Mouse (Mus musculus) common myeloid progenitor, adult 5-6 weeks (primary cell): ENCODE results near the gene Fastk. TPM values are rescaled to one million over a fixed set of nuclear protein-coding genes. Genes with fewer than 3 reads are reported as not detected.
"Not testable (repeated sequence)": the region's sequence is repeated elsewhere in the genome, so short reads cannot be mapped to it uniquely, and the experiment has no call there.

Source experiments
- ATAC-seq: replicated peaks from 2 replicates; pipeline ENCODE4 v1.8.0; 2016; ENCODE audit warnings: low read depth, mild to moderate bottlenecking, moderate TSS enrichment, inconsistent platforms; ENCODE audit not compliant: poor library complexity, severe bottlenecking
- total RNA-seq: library from RNA; stranded (forward); fragments of 200-1000, 187-1606 nt; gene quantifications from 2 replicates; pipeline ENCODE4 v1.2.3, GENCODE M21; 2017

Fastk gene
- total RNA-seq, 1 experiment from 2014 or later, result 30.9 TPM

DNA sequence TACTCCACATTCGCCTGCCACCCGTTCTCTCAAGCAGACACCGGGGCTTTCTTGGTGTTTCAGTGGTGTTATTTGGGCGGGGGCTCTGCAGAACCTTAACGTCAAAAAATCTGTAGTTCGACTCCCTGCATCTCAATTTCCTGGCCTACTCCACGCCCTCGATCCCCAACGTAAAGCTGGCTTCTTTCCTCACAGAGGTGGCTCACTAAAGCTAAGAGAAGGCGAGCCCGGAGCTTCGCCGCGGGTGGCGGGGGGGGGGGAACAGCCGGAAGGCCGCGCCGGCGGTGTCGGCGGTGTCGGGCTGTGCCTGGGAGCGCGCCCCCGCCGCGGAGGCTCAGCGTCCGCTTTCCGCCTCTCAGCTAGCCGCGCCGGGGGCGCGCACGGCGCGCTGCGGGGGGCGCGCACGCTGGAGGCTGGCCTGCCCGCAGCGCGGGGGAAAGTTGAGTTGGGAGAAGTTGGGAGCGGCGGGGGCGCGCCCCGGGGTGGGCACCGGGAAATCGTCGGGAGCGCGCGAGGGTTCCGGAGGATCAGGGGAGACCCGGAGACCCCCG lies 20.2 kb downstream of the Fastk start:
- ATAC-seq, result no peak; the same call in 1 of the 2 replicates

DNA sequence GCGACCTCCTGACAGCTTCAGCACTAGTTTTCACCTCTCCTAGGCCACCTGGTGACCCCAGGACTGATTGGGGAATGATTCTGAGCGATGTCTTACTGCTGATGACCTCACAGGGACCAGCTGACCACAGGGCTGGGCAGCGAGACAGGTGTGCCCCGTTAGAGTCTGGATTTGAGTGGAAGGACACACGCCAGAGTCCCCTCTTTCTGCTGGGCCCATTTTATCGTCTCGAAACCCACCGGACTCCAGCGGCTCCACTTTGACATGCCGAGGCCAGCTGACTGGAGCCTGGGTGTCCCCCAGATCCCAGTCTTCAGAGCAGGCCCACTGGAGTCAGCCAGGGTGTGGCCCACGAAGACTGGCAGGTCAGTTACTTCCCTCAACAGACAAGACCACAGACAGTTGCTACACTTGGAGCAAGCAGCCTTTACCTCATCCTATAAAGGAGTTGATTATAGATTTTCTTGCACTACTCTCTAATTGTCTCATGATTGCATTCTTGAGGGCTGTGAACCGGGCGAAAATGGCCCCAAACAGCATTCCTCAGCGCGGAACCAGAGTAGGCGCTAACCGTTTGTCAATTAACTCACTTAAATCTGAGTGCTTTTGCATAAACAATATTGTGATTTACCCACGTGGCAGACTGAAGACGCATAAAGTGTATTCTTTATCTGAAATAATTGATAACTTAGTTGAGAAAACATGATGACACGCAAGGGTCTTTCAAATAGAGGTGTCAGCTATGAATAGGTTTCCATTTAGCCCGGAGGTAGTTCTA lies 20.9 kb downstream of the Fastk start:
- ATAC-seq, result no peak

DNA sequence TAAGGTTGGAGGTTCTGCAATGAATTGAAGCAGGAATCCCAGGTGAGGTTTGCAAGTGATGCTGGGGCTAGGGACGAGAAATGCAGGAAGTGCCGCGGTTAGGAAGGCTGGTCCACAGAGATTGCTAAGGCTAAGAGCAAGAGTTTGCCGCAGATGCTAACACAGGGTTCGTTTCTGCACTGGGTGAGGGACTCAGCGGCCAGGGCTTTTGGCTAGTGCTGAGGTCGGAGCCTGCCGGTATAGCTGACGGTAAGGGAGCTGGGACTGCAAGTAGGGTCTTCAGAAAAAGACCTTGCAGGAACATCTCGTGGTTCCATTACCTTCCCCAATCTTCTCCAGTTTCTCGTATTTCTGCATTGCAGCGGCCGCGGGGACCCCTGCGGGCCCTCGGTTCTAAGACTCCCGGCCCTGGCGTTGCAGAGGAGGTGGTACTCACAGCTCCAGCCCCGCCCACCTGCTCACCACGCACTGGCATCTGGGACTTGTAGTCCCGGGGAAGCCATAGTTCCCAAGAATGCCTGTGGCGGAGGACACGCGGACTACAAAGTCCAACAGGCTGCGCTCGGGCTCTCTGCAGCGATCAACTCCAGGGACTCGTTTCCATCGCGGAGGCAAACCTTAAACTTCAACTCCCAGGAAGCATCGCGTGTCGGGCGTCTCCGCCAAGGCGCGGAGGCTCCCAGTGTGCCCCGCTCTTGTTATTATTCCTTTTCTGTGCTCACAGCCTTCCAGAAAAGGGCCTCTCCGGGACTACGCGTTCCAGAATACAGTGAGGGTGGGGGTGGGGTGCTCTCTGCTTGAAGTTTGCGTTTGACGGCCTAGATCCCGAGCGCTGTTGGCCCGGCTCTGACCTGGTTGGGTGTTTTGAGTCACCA lies 21.7 kb downstream of the Fastk start, which contains the start of the genes Cdk5 and Slc4a2:
Gene Cdk5 (minus strand): TSS at position 402 of the 875 bp plus-strand sequence.
Gene Slc4a2 (plus strand): TSS at position 709 of the 875 bp plus-strand sequence.
- peak; percentile 90 for ATAC-seq

DNA sequence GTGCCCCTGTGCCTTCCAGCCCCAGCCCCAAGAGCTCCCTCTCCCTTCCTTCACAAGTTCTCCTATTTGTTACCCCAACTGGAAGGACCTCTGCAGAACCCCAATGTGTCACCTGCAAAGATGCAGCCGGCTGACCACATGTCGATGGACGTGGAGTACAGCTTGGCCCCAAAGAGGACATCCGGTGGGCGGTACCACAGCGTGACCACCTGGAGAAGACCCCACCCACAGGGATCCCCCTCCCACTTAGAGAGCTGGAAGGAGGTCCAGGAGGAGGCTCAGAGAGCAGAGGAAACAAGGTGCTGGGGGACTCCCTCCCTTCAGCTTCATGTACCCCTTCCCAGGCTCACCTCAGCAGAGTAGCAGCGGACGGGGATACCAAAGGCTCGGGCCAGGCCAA lies 24.7 kb downstream of the Fastk start:
- no peak for ATAC-seq

DNA sequence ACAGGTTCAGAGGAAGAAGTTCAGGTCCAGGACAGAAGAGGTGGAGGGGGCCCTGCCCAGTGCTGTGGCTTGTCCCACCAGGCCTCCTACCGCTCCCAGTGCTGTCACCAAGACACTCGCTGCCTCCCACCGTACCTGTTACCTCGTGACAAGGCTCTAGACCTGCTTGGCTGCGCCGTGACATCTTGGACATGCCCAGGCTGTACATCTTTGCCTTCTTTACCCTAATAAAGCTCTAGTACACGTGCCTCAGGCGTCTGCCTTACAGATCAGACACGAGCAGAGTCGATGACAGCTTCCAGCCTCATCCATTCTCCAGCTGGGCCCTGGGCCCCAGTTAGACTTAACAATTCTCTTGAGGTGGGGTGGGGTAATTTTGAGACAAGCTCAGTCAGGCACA lies 27.5 kb downstream of the Fastk start:
- no peak for ATAC-seq

DNA sequence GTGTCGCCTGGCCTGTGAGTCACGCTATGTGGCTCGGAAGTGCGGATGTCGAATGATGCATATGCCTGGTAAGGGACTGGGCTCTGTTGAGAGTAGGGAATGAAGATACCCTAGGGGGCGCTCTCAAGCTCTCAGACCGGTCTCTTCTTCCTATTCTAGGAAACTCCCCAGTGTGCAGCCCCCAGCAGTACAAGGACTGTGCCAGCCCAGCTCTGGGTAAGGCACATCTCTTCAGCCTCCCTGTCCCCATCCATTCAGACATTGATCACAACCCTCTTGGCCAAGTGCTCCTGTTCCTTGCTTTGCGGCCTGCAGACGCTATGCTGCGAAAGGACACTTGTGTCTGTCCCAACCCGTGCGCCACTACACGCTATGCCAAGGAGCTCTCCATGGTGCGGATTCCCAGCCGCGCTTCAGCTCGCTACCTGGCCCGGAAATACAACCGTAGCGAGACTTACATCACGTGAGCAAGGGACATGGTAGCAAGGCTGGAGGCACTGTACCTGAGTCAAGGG lies 28.8 kb downstream of the Fastk start:
- ATAC-seq, result peak; percentile 76

DNA sequence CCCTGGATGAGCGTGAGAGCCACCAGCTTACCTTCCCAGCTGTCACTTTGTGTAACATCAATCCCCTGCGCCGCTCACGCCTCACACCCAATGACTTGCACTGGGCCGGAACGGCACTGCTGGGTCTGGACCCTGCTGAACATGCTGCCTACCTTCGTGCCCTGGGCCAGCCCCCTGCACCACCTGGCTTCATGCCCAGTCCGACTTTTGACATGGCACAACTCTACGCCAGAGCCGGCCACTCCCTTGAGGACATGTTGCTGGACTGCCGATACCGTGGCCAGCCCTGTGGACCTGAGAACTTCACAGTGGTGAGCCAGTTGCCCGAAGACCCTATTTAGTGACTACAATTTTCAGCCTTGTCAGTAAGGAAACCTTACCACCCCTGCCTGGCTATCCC lies 31.1 kb downstream of the Fastk start:
- no peak for ATAC-seq

DNA sequence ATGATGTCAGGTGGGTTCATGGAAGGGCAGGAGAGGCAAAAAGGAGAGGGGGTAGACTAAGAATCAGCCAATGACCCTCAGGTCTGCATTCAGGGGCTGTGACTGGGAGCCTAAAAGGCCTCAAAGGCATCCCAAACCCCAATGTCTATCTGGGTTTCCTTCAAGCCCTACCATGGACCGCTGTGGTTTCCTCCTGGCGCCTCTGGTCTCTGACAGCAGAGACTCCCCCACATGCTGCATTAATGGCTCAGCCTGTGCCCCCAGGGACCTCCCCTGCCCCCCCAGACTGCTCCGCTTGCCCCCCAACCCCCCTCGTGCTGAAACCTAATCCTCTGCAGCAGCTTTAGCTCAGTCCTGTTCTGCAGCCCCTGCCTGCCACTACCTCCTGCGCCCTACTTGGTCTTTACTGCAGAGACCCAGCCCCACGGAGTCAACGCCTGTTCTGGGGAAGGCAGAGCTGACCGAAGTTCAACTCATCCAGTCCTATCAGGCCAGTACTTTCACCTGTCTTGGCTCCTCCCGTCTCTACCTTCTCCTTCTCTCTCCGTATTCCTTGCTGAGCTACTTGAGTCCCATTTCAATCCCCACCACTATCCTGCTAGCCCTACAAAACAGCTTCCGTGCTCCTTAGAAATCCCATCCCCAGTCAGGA lies 31.9 kb downstream of the Fastk start, which contains the start of gene Asic3:
Gene Asic3 (plus strand): TSS at position 351 of the 652 bp plus-strand sequence.
- ATAC-seq, result peak; percentile 50

DNA sequence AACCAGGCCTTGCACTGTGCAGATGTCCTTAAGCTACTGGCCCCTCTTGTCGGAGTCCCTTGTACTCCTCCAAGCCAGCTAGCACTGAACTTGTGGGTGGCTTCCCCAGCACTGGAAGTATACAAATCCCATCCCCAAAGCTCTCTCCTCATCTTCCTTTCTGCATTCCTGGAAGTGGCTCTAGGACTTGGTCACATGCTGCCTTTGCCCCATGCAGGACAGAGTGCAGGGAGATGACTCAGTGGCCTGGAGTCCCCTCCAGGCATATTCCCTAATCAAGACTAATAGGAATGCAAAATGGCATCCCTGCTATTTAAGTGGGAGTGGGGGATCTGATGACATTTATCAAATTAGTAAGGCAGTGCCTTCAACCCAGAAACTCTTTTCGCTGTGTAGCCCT lies 33.0 kb downstream of the Fastk start:
- ATAC-seq, result no peak

DNA sequence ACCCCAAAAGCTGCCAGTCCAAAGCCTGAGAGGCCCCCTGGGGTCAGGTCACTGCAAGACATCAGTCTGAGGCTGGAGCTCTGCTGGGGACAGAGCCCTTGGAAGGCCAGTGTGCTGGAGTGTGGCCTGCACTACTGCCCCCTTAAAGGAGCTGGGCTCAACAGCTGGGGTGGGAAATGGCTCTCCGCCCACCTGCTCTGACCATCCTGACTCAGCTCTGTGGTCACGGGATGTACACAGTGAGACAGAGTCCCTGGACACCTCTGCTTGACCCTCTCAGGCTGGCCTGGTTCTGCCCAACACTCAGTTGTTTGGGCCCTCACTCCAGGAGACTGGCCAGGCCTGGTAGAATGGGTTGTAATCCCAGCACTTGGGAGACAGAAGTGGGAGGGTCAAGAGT lies 35.6 kb downstream of the Fastk start:
- ATAC-seq, result no peak

DNA sequence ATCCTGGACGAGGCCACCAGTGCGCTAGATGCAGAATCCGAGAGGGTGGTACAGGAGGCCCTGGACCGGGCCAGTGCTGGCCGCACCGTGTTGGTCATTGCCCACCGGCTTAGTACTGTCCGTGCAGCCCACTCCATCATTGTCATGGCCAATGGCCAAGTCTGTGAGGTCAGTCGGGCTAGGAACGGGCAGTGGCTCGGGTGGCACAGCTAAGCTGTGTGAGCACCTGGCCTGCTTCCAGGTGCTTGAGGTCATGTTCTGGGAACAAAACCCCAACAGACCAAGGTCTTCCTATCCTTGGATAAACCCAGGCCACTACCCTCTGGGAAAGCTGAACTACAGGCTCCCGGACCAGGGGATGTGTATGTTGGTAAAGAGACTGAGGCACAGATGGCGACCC lies 36.4 kb downstream of the Fastk start:
- no peak for ATAC-seq

DNA sequence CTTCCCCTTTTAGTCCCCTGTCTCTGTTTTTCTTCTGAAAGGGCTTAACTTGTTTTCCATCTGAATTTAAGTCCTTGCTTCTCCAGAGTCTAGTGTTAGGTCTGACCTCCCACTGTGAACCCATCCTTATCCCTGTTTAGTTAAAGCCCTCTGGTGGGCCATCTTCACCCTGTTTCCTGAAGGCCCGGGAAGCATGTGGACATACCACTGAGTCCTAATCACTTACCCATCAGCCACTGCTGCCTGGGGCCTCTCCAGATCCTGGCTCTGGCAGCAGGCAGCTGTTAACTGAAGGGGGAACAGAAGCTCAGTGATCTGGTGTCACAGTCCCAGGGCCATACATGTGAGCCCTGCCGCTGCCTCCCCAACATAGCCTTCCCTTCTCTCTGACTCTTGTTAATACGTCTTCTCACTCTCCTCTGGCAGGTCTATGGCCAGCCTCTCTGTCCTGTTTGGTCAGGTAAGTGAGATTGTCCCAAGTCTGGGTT lies 39.7 kb downstream of the Fastk start:
- no peak for ATAC-seq

DNA sequence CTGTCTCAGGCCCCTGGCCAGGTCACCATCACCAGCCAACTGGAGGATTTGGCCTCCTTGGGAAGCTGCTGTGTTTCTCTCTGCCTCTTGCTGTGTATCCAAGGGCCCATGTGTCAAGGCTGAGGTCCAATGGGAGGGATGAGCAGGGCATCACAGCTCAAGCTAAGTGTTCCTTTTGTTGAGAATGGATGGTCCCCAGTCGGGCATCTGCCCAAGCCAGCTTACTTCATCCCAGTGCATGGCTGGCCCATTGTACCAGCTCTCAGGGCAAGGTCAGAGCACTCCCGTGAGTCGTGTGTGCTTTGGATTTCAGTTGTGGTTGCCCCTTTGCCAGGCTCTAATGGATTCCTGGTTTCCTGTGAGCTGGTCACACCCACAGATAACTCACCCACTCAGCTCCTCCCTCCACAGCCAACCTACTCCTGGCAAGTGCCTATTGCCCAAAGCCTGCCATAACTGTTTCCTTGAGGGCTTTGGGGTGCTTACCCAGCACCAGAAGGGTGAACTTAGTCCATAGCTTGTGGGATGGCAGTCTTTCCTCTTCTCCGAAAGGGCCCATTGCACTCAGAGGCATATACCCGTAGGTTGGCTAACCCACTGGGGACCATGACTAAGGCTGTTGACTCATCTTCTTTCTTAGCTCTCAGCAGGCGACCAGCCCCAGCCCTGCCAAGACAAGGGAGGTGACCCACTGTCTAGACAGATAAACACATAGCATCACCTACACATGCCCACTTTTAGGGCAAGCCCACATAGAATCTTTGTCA lies 40.3 kb downstream of the Fastk start:
- ATAC-seq, result peak; percentile 40; the same call in 1 of the 2 replicates

DNA sequence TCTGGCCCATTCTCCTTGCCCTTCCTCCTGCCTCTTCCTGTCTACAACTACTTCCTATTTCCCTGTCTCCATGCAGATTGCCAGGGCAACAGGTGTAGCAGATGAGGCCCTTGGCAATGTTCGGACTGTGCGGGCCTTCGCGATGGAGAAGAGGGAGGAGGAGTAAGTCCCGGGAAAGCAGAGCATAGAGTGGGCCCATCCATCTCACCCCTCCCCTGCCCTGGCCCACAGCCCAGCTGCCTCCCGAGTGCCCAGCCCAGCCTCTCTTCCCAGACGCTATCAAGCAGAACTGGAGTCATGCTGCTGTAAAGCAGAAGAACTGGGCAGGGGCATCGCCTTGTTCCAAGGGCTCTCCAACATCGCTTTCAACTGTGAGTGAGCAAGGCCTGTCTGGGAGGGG lies 43.1 kb downstream of the Fastk start:
- ATAC-seq, result no peak

DNA sequence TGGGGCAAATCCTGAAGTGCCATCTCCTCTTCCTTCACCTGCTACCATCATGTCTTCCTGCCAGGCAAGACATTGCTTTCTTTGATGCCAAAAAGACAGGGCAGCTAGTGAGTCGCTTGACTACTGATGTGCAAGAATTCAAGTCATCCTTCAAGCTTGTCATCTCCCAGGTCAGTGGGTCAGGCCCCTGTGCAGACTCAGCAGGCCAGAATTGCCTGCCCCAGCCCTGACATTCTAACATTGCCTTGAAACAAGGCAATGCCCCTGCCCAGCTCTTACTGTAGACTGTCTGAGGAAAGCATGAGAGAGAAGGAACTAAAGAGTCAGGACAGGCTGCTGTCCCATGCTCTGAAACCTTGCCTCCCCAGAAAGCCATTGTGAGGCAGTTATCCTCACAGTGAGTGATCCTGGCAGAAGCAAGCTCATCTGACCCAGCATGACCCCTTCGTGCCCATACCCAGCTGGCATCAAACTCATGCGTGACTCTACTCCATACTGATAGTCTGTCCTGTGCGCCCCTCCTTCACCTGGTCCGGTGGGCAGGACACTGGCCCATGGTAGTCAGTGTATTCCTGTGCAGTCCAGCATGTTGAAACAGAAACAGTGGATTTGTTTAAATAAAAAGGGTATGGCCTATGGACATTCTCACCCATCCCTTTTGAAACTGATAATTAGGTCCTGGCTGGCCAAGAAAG lies 44.0 kb downstream of the Fastk start:
- ATAC-seq, result no peak

DNA sequence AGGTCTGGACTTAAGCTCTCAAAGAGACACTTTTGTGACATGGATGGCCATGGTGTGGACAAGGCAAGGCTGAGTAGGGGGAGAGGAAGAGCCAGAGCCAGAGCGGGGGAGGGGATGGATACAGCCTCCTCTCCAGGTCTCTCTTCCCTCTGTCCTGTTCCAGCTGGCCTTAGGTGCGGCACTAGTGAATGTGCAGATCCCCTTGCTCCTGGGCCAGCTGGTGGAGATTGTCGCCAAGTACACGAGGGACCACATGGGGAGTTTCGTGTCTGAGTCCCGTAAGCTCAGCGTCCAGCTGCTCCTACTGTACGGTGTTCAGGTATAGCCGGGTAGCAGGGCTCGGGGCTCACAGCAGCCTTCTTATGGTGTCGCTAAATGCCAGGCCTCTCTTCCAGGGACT lies 44.7 kb downstream of the Fastk start:
- ATAC-seq, result no peak

DNA sequence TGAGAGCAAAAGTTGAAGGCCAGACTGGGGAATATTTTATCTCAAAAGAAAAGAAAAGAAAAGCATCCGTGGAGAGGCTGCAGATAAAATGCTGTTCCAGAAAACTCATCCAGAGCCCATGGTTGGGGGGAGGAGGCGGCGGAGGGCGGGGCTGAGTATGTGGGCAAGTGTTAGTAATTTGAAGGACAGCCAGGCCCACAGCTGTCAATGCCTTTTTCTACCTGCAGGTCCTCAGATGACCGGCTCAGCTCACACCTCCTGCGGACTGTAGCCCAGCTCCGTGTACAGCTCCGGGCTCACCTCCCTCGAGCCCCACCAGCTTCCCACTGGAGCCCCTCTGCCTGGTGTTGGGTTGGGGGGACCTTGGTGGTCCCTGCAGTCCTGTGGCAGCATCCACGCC lies 45.4 kb downstream of the Fastk start:
- no peak for ATAC-seq

DNA sequence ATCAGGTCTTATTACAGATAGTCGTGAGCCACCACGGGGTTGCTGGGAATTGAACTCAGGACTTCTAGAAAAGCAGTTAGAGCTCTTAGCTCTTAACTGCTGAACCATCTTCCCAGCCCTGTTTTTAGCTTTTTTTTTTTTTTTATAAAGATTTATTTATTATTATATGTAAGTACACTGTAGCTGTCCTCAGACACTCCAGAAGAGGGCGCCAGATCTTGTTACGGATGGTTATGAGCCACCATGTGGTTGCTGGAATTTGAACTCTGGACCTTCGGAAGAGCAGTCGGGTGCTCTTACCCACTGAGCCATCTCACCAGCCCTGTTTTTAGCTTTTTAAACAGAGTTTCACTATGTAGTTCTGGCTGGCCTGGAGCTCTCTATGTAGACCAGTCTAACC lies 48.8 kb downstream of the Fastk start:
- ATAC-seq, result not testable (repeated sequence)
